Mouse (Mus musculus): ENCODE measurements around the gene Tmem14a. TPM values are rescaled to one million over a fixed set of nuclear protein-coding genes. Genes with fewer than 3 reads are reported as not detected.

Gene Tmem14a
- total and polyA plus RNA-seq, 3 experiments: 0.30 to 4.0 (median 1.7) TPM

- TF ChIP-seq CTCF (IDR thresholded peaks at IDR 0.05; ENCODE audit: low read depth, low read length) (no peak), GATA1 (IDR thresholded peaks at IDR 0.05; ENCODE audit: borderline replicate concordance, low read length) (no peak), GATA2 (IDR thresholded peaks at IDR 0.05; ENCODE audit: borderline replicate concordance, low read depth, low read length) (no peak), POLR2AphosphoS5 (IDR thresholded peaks at IDR 0.05; ENCODE audit: insufficient replicate concordance, low read depth, low read length) (no peak), TAL1 (conservative IDR thresholded peaks at IDR 0.05; ENCODE audit: low read depth, low read length) (no peak)
- no peak overlapping the region for H3K4me3 ChIP-seq (ENCODE audit: low read depth, low read length)
- ATAC-seq (ENCODE audit: extremely low read depth, insufficient number of reproducible peaks, low FRiP score, poor library complexity, severe bottlenecking) (no peak), DNase-seq (ENCODE audit: low spot score) (no peak)
- H3K36me3 ChIP-seq (replicated peaks): no peaks in the 10 kb centered on the region
- peaks cover 2% of the 10 kb centered on the region; the same call in 1 of the 2 replicates for H3K4me1 ChIP-seq (ENCODE audit: insufficient read depth, low read depth, low read length)
- peaks cover 2% of the 10 kb centered on the region; the same call in 1 of the 2 replicates for H3K27me3 ChIP-seq (ENCODE audit: insufficient read depth, low read length)
- no peaks in the 10 kb centered on the region for H3K9me3 ChIP-seq (replicated peaks)
These were observed 12.0 kb downstream of the Tmem14a start for GRCm38 (mm10) chr1:21230376-21230775.

GRCm38 (mm10) chr1:21231744-21232464 lies 13.5 kb downstream of the Tmem14a start:
- Histone ChIP-seq H3K4me3 (ENCODE audit: low read depth, low read length) (no peak overlapping the region), H3K9me3 (replicated peaks) (no peaks in the 10 kb centered on the region), H3K27me3 (ENCODE audit: insufficient read depth, low read length) (peaks cover 2% of the 10 kb centered on the region; the same call in 1 of the 2 replicates), H3K36me3 (replicated peaks) (no peaks in the 10 kb centered on the region), H3K4me1 (ENCODE audit: insufficient read depth, low read depth, low read length) (peaks cover 2% of the 10 kb centered on the region; the same call in 1 of the 2 replicates)
- no peak for ATAC-seq (ENCODE audit: extremely low read depth, insufficient number of reproducible peaks, low FRiP score, poor library complexity, severe bottlenecking)
- no peak for DNase-seq (ENCODE audit: low spot score)
- TF ChIP-seq POLR2AphosphoS5 (IDR thresholded peaks at IDR 0.05; ENCODE audit: insufficient replicate concordance, low read depth, low read length) (no peak), GATA2 (IDR thresholded peaks at IDR 0.05; ENCODE audit: borderline replicate concordance, low read depth, low read length) (no peak), TAL1 (conservative IDR thresholded peaks at IDR 0.05; ENCODE audit: low read depth, low read length) (no peak), GATA1 (IDR thresholded peaks at IDR 0.05; ENCODE audit: borderline replicate concordance, low read length) (no peak), CTCF (IDR thresholded peaks at IDR 0.05; ENCODE audit: low read depth, low read length) (no peak)

GRCm38 (mm10) chr1:21232516-21232915 lies 14.1 kb downstream of the Tmem14a start:
- TF ChIP-seq GATA2 (IDR thresholded peaks at IDR 0.05; ENCODE audit: borderline replicate concordance, low read depth, low read length): no peak
- TF ChIP-seq TAL1 (conservative IDR thresholded peaks at IDR 0.05; ENCODE audit: low read depth, low read length): no peak
- no peak for TF ChIP-seq POLR2AphosphoS5 (IDR thresholded peaks at IDR 0.05; ENCODE audit: insufficient replicate concordance, low read depth, low read length)
- no peak for TF ChIP-seq GATA1 (IDR thresholded peaks at IDR 0.05; ENCODE audit: borderline replicate concordance, low read length)
- no peak for TF ChIP-seq CTCF (IDR thresholded peaks at IDR 0.05; ENCODE audit: low read depth, low read length)
- H3K36me3 ChIP-seq (replicated peaks): no peaks in the 10 kb centered on the region
- no peaks in the 10 kb centered on the region for H3K9me3 ChIP-seq (replicated peaks)
- DNase-seq (ENCODE audit: low spot score) (no peak), ATAC-seq (ENCODE audit: extremely low read depth, insufficient number of reproducible peaks, low FRiP score, poor library complexity, severe bottlenecking) (no peak)
- H3K4me1 ChIP-seq (ENCODE audit: insufficient read depth, low read depth, low read length): peaks cover 1% of the 10 kb centered on the region; the same call in 1 of the 2 replicates
- peaks cover 2% of the 10 kb centered on the region; the same call in 1 of the 2 replicates for H3K27me3 ChIP-seq (ENCODE audit: insufficient read depth, low read length)
- H3K4me3 ChIP-seq (ENCODE audit: low read depth, low read length): no peak overlapping the region

- ATAC-seq (ENCODE audit: extremely low read depth, insufficient number of reproducible peaks, low FRiP score, poor library complexity, severe bottlenecking): no peak
- DNase-seq (ENCODE audit: low spot score): no peak
- no peak overlapping the region for H3K4me3 ChIP-seq (ENCODE audit: low read depth, low read length)
- no peaks in the 10 kb centered on the region for H3K4me1 ChIP-seq (ENCODE audit: insufficient read depth, low read depth, low read length)
- no peaks in the 10 kb centered on the region for H3K36me3 ChIP-seq (replicated peaks)
- no peaks in the 10 kb centered on the region for H3K9me3 ChIP-seq (replicated peaks)
- H3K27me3 ChIP-seq (ENCODE audit: insufficient read depth, low read length): peaks cover 2% of the 10 kb centered on the region; the same call in 1 of the 2 replicates
- TF ChIP-seq POLR2AphosphoS5 (IDR thresholded peaks at IDR 0.05; ENCODE audit: insufficient replicate concordance, low read depth, low read length): no peak
- no peak for TF ChIP-seq TAL1 (conservative IDR thresholded peaks at IDR 0.05; ENCODE audit: low read depth, low read length)
- no peak for TF ChIP-seq GATA1 (IDR thresholded peaks at IDR 0.05; ENCODE audit: borderline replicate concordance, low read length)
- no peak for TF ChIP-seq CTCF (IDR thresholded peaks at IDR 0.05; ENCODE audit: low read depth, low read length)
- TF ChIP-seq GATA2 (IDR thresholded peaks at IDR 0.05; ENCODE audit: borderline replicate concordance, low read depth, low read length): no peak
These were observed 17.0 kb downstream of the Tmem14a start for GRCm38 (mm10) chr1:21235359-21235758.

- Histone ChIP-seq H3K36me3 (replicated peaks) (no peaks in the 10 kb centered on the region), H3K4me1 (ENCODE audit: insufficient read depth, low read depth, low read length) (no peaks in the 10 kb centered on the region), H3K27me3 (ENCODE audit: insufficient read depth, low read length) (peaks cover 3% of the 10 kb centered on the region; the same call in 1 of the 2 replicates), H3K4me3 (ENCODE audit: low read depth, low read length) (no peak within 1 kb of the TSS), H3K9me3 (replicated peaks) (no peaks in the 10 kb centered on the region)
- DNase-seq (ENCODE audit: low spot score) (no peak), ATAC-seq (ENCODE audit: extremely low read depth, insufficient number of reproducible peaks, low FRiP score, poor library complexity, severe bottlenecking) (peak; percentile 57)
- TF ChIP-seq CTCF (IDR thresholded peaks at IDR 0.05; ENCODE audit: low read depth, low read length) (no peak), POLR2AphosphoS5 (IDR thresholded peaks at IDR 0.05; ENCODE audit: insufficient replicate concordance, low read depth, low read length) (no peak), TAL1 (conservative IDR thresholded peaks at IDR 0.05; ENCODE audit: low read depth, low read length) (no peak), GATA1 (IDR thresholded peaks at IDR 0.05; ENCODE audit: borderline replicate concordance, low read length) (no peak), GATA2 (IDR thresholded peaks at IDR 0.05; ENCODE audit: borderline replicate concordance, low read depth, low read length) (no peak)
These were observed 21.8 kb downstream of the Tmem14a start, which contains the start of gene Gsta3 for GRCm38 (mm10) chr1:21239911-21240898. Gene Gsta3, plus strand, starts transcription at chr1:21240589.
